Mouse (Mus musculus) forebrain, embryonic 11.5 days (tissue): ENCODE measurements around the gene Lonrf2. TPM values are rescaled to one million over a fixed set of nuclear protein-coding genes. Genes with fewer than 3 reads are reported as not detected.
A peak's percentile ranks its signal among the peaks of the same experiment; 100 is the strongest.

Experiments used
- ATAC-seq: fragments of 200-750 bp; cut with Nextera tagmentation; replicated peaks from 2 replicates; pipeline ENCODE4 v1.8.0; 2017; ENCODE audit warnings: moderate TSS enrichment; ENCODE audit not compliant: low FRiP score
- DNase-seq: peaks from one replicate; pipeline ENCODE4 v3.0.0-alpha.2; 2017; ENCODE audit warnings: low spot score
- H3K27ac ChIP-seq: fragments of 300-500 bp; sonication (generic); 2 replicates; pipeline ENCODE4 v1.5.1; 2014; ENCODE audit warnings: low read depth, low read length
- H3K27me3 ChIP-seq: fragments of 300-500 bp; sonication (generic); 2 replicates; pipeline ENCODE4 v1.6.1; 2014; ENCODE audit warnings: mild to moderate bottlenecking, low read length, mixed read lengths; ENCODE audit not compliant: control insufficient read depth, insufficient read depth
- H3K36me3 ChIP-seq: fragments of 300-500 bp; sonication (generic); 2 replicates; pipeline ENCODE4 v1.6.1; 2014; ENCODE audit warnings: mild to moderate bottlenecking, low read length, moderate library complexity, mixed read lengths; ENCODE audit not compliant: control insufficient read depth, insufficient read depth
- H3K4me1 ChIP-seq: fragments of 300-500 bp; sonication (generic); replicated peaks from 2 replicates; pipeline ENCODE4 v1.6.1; 2014; ENCODE audit warnings: low read length, mixed read lengths; ENCODE audit not compliant: control insufficient read depth, insufficient read depth
- H3K4me2 ChIP-seq: fragments of 300-500 bp; sonication (generic); 2 replicates; pipeline ENCODE4 v1.6.1; 2014; ENCODE audit warnings: low read depth, mild to moderate bottlenecking, low read length, moderate library complexity, mixed read lengths; ENCODE audit not compliant: severe bottlenecking
- H3K4me3 ChIP-seq: fragments of 300-500 bp; sonication (generic); 2 replicates; pipeline ENCODE4 v1.5.1; 2014; ENCODE audit warnings: low read depth, low read length
- H3K9ac ChIP-seq: fragments of 300-500 bp; sonication (generic); 2 replicates; pipeline ENCODE4 v1.6.1; 2014; ENCODE audit warnings: low read length
- H3K9me3 ChIP-seq: fragments of 300-500 bp; sonication (generic); 2 replicates; pipeline ENCODE4 v1.6.1; 2016; ENCODE audit warnings: low read length, mixed read lengths; ENCODE audit not compliant: control insufficient read depth
- WGBS: fragments of 180-500 bp; shearing (Covaris S2); extraction: QIAGEN DNeasy Blood & Tissue Kit; methylation state at CpG from one replicate; pipeline ENCODE4 v1.1.7; 2014; 5-methylcytosine and 5-hydroxymethylcytosine counted together
- polyA plus RNA-seq: library from polyadenylated mRNA; unstranded; fragments of >200 nt; fragmentation: Nextera tagmentation; extraction: Ambion mirVana; gene quantifications from 2 replicates; pipeline ENCODE4 v1.2.1, GENCODE M21; 2014

Gene Lonrf2
- polyA plus RNA-seq, 1 experiment from 2014 or later = 2.9 TPM

DNA sequence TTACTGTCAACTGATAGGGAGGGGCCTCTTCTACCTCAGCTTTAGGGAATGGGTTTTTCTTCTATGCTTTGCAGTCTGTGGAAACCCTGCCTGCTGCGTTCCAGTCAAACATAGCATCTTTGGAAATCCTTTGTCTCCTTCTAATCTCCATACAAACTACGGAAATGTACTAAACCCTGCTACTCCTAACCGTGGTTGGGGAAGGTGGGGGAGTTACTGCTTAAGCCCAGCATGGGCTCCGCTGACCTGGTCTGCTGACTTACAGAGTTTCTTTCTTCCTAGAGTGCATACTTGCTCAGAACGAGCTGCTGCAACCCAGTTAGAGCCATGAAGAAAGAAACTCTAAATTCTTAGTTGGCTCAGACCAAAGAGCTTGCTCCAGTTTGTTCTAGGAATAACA is 41.0 kb downstream of the Lonrf2 start:
- Histone ChIP-seq H3K4me1 (0 out of 2 replicates have a peak, but pooled peaks cover 1% of the 10 kb centered on the region), H3K9me3 (no peaks in the 10 kb centered on the region), H3K4me3 (no peak overlapping the region), H3K9ac (no peak overlapping the region), H3K36me3 (no peaks in the 10 kb centered on the region), H3K27me3 (no peaks in the 10 kb centered on the region), H3K27ac (no peak overlapping the region), H3K4me2 (no peak overlapping the region)
- WGBS = 51% methylated on average over 5 of the region's 5 CpGs
- ATAC-seq (no peak), DNase-seq (no peak)

DNA sequence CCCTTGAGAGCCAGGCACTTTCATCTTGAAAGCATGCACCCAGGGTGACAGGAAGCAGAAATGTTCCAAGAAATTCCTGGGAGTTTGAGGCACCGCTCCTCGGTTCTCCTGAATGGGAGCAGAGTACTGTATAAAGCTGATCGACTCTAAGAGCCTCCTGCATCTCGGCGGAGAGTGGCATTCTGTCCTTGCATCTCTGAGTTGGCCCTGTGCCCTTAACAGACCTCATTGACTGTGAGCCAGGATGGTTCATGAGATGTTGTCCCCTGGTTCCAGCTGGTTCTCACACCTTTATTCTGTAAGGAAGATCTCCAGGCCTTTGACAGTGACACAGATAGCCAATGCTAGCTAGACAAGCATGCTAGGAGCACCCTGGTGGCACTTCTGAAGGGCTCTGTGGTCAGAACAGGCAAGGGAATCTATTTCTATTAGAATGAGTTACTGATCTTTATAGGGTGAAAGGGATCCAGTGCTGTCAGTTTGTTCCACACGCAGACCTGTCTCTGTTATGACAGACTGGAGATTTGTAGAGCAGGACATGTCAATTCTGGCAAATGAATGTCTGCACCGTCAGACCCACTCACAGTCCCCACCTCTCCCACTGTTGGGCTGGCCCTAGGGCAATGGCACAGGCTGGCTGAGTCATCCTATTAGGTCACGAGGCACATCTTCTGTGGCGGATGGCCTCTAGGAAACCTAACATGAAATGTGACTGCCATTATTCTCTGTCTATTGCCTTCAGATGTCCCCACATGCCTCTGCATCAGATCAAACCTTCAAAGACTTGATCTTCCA is 45.3 kb downstream of the Lonrf2 start:
- 92% methylated on average over 9 of the region's 9 CpGs for WGBS
- 0 out of 2 replicates have a peak, but pooled peaks cover 1% of the 10 kb centered on the region for H3K4me1 ChIP-seq
- no peak overlapping the region for H3K4me3 ChIP-seq
- DNase-seq = no peak
- ATAC-seq = no peak
- no peak overlapping the region for H3K27ac ChIP-seq
- H3K9ac ChIP-seq = no peak overlapping the region
- no peaks in the 10 kb centered on the region for H3K36me3 ChIP-seq
- H3K9me3 ChIP-seq = no peaks in the 10 kb centered on the region
- H3K27me3 ChIP-seq = no peaks in the 10 kb centered on the region
- no peak overlapping the region for H3K4me2 ChIP-seq

DNA sequence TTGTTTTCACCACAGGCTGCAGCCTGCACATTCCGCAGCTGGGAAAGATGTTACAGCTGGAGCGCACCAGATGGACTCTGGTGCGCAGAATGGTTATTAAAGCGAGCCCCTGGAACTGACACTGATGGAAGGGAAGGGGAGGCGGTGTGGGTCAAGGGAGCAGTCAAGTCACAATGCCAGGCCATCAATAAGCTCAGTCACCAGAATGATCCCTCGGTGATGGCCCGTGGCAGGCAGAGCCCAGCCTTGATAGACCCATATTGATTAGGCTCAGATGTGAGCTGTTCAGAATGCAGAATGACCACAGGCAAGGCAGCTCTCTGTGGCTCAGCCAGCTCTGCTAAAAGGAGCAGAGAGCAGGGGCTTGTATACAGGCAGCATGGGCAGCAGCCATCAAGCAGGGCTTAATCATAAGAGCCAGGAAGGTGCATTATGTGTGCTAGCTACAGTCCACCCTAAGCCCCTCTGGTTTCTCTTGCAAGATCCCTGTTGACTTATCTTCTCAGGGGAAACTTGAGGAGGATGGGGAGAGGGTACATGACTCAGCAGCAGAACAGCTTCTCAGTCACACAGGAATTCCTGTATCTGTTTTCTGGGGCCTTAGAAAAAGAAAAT is 46.4 kb downstream of the Lonrf2 start:
- Histone ChIP-seq H3K27ac (no peak overlapping the region), H3K9ac (no peak overlapping the region), H3K4me2 (no peak overlapping the region), H3K4me3 (no peak overlapping the region), H3K36me3 (no peaks in the 10 kb centered on the region), H3K9me3 (no peaks in the 10 kb centered on the region), H3K4me1 (no peaks in the 10 kb centered on the region), H3K27me3 (no peaks in the 10 kb centered on the region)
- no peak for DNase-seq
- ATAC-seq = no peak; the same call in 1 of the 2 replicates
- 61% methylated on average over 7 of the region's 7 CpGs for WGBS

DNA sequence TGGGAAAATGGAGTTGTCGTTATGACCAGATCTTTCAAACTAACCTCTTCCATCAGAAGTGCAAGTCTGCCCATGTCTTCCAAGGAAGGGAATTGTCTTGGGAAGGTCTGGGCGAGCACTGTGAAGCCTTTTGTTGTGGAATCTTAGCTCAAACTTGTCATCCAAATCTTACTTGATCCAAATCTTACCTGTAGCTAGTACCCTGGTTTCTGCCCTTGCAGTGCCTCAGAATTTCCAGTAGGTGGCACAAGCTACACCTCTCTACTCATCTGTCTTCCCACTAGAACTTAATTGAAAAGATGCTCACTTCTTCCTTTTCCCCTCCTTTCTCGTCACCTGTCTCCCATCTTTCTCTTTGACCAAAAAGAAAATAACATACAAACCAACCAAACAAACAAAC is 47.6 kb downstream of the Lonrf2 start:
- DNase-seq (no peak), ATAC-seq (no peak)
- Histone ChIP-seq H3K27me3 (no peaks in the 10 kb centered on the region), H3K4me3 (no peak overlapping the region), H3K36me3 (no peaks in the 10 kb centered on the region), H3K9ac (no peak overlapping the region), H3K27ac (no peak overlapping the region), H3K9me3 (no peaks in the 10 kb centered on the region), H3K4me1 (no peaks in the 10 kb centered on the region), H3K4me2 (no peak overlapping the region)
- WGBS = 61% methylated on average over 3 of the region's 3 CpGs

DNA sequence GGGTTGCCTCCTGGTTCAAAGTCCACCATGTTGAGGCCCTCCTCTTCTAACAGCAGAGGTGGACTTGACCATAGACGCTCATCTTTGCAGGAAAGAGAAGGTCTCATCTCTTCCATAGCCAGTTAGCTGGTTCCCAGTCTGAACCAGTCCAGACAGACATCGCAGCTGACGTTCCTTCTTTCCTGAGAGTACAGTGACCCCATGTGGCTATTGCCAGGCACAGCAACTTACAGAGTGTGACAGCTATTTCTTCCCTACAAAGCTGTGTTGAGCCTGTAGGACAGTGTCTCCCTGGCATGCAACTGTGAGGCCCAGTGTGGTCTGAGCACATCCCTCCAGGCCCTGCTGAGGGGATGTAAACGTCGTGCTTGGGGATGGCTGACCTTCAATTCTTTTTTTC is 49.1 kb downstream of the Lonrf2 start:
- Histone ChIP-seq H3K9ac (no peak overlapping the region), H3K9me3 (no peaks in the 10 kb centered on the region), H3K4me3 (no peak overlapping the region), H3K4me1 (no peaks in the 10 kb centered on the region), H3K27me3 (no peaks in the 10 kb centered on the region), H3K4me2 (no peak overlapping the region), H3K27ac (no peak overlapping the region), H3K36me3 (no peaks in the 10 kb centered on the region)
- no peak; the same call in 1 of the 2 replicates for ATAC-seq
- DNase-seq = peak; percentile 71
- WGBS = 6% methylated on average over 5 of the region's 5 CpGs

DNA sequence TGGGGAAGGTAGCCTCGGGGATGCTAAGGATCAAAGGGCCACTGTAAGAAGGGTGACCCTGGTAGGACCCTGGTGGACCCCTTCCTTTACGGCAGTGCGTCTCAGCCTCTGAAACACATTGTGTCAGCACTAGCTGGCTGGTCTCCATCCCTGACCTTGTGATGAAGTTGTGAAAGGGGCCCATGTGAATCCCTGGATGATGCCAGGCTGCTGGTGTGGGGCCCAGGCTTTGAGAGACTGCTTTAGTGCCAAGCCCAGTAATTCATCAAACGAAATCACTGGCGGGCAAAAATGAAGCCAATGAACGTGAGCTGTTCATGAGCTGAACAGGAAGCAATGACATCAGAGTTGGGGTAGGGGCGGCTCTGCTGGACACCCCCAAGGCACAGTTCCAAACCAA is 50.2 kb downstream of the Lonrf2 start:
- Histone ChIP-seq H3K4me3 (no peak overlapping the region), H3K9ac (no peak overlapping the region), H3K4me2 (no peak overlapping the region), H3K4me1 (no peaks in the 10 kb centered on the region), H3K36me3 (no peaks in the 10 kb centered on the region), H3K9me3 (no peaks in the 10 kb centered on the region), H3K27me3 (no peaks in the 10 kb centered on the region), H3K27ac (no peak overlapping the region)
- DNase-seq (no peak), ATAC-seq (no peak)
- 81% methylated on average over 7 of the region's 7 CpGs for WGBS

DNA sequence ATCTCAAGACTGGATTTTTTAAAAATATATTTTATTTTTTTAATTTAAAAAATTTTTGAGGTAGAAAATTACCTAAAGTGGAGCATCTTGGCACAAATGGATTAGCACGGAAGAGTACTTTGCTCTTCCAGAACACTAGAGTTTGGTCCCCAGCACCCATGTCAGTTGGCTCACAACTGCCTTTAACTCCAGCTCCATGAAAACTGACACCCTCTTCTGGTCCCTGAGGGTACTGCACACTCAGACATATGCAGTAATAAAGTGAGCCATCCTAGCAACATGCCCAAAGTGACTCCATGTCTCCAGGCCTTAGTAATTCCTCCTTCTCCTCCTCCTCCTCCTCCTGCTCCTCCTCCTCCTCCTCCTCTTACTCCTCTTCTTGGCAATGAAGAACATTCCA is 58.2 kb downstream of the Lonrf2 start:
- no peaks in the 10 kb centered on the region for H3K27me3 ChIP-seq
- H3K36me3 ChIP-seq = no peaks in the 10 kb centered on the region
- no peak overlapping the region for H3K9ac ChIP-seq
- ATAC-seq (no peak), DNase-seq (no peak)
- no peaks in the 10 kb centered on the region for H3K9me3 ChIP-seq
- H3K4me3 ChIP-seq = no peak overlapping the region
- H3K4me1 ChIP-seq = no peaks in the 10 kb centered on the region
- H3K4me2 ChIP-seq = no peak overlapping the region
- H3K27ac ChIP-seq = no peak overlapping the region
- 97% methylated on average over 1 of the region's 1 CpGs for WGBS

DNA sequence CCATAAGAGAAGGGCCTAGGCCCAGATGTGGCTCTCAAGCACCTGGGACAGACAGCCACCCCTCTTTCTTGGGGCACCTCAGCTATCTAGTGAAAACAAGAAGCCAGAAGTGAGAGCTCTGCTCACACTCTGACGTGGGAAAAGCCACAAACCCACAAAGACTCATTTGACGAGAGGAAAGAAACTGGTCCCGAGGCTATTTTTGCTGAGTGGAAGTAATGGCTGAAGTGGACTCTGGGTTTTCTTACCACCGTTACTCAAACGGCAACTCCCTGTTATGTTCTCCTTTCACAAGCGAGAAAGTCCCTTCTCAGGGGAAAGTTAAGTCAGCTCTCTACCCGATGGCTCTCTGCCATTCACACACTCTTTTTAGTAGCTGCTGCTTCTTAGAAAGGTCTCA is 59.0 kb downstream of the Lonrf2 start:
- H3K9me3 ChIP-seq = no peaks in the 10 kb centered on the region
- H3K4me2 ChIP-seq = no peak overlapping the region
- no peak overlapping the region for H3K27ac ChIP-seq
- ATAC-seq (no peak), DNase-seq (no peak)
- 82% methylated on average over 7 of the region's 7 CpGs for WGBS
- no peaks in the 10 kb centered on the region for H3K36me3 ChIP-seq
- no peaks in the 10 kb centered on the region for H3K27me3 ChIP-seq
- H3K4me1 ChIP-seq = no peaks in the 10 kb centered on the region
- H3K4me3 ChIP-seq = no peak overlapping the region
- no peak overlapping the region for H3K9ac ChIP-seq

DNA sequence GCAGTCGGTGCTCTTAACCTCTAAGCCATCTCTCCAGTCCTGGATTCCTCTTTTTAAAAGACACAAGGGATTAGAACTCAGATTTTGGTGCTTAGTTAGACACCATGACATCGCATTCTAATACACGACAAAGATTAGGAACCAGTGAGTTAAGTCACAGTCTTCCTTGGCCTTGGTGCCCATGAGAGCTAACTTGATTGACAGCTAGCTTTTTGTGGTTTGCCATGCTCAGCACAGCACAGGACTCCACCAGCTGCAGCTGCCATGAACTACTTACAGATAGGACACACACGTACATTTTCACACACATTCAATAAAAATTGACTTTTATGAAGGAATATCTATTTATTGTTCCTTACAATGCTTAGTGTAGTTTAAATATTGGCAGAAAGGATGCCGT is 60.8 kb downstream of the Lonrf2 start:
- Histone ChIP-seq H3K9me3 (no peaks in the 10 kb centered on the region), H3K27ac (no peak overlapping the region), H3K27me3 (no peaks in the 10 kb centered on the region), H3K4me1 (no peaks in the 10 kb centered on the region), H3K9ac (no peak overlapping the region), H3K4me2 (no peak overlapping the region), H3K4me3 (no peak overlapping the region), H3K36me3 (no peaks in the 10 kb centered on the region)
- DNase-seq (no peak), ATAC-seq (no peak)
- 93% methylated on average over 5 of the region's 5 CpGs for WGBS
